Mouse (Mus musculus) hindbrain, postnatal 0 days (tissue): ENCODE measurements around the gene Ldb2. TPM values are rescaled to one million over a fixed set of nuclear protein-coding genes. Genes with fewer than 3 reads are reported as not detected.

Source experiments
- ATAC-seq: fragments of 200-750 bp; cut with Nextera tagmentation; 2 replicates; pipeline ENCODE4 v1.8.0; 2017; ENCODE audit warnings: mild to moderate bottlenecking, moderate TSS enrichment, moderate library complexity
- DNase-seq: peaks from one replicate; pipeline ENCODE4 v3.0.0-alpha.2; 2015; ENCODE audit warnings: low spot score
- H3K27ac ChIP-seq: fragments of 300-500 bp; sonication (generic); 2 replicates; pipeline ENCODE4 v1.5.1; 2014; ENCODE audit warnings: mild to moderate bottlenecking
- H3K27me3 ChIP-seq: fragments of 300-500 bp; sonication (generic); 2 replicates; pipeline ENCODE4 v1.6.1; 2014; ENCODE audit warnings: low read length, mixed read lengths; ENCODE audit not compliant: insufficient read depth
- H3K36me3 ChIP-seq: fragments of 300-500 bp; sonication (generic); 2 replicates; pipeline ENCODE4 v1.6.1; 2014; ENCODE audit warnings: low read length, mixed read lengths; ENCODE audit not compliant: insufficient read depth
- H3K4me1 ChIP-seq: fragments of 300-500 bp; sonication (generic); 2 replicates; pipeline ENCODE4 v1.6.1; 2014; ENCODE audit warnings: antibody characterized with exemption, low read length, mixed read lengths; ENCODE audit not compliant: insufficient read depth
- H3K4me2 ChIP-seq: fragments of 300-500 bp; sonication (generic); 2 replicates; pipeline ENCODE4 v1.6.1; 2014; ENCODE audit warnings: low read depth, mild to moderate bottlenecking, low read length, moderate library complexity, mixed read lengths
- H3K4me3 ChIP-seq: fragments of 300-500 bp; sonication (generic); 2 replicates; pipeline ENCODE4 v1.5.1; 2014; ENCODE audit warnings: low read length
- H3K9ac ChIP-seq: fragments of 300-500 bp; sonication (generic); replicated peaks from 2 replicates; pipeline ENCODE4 v1.6.1; 2014; ENCODE audit warnings: mild to moderate bottlenecking, low read length, moderate library complexity, mixed read lengths
- H3K9me3 ChIP-seq: fragments of 300-500 bp; sonication (generic); 2 replicates; pipeline ENCODE4 v1.6.1; 2016; ENCODE audit warnings: low read length, mixed read lengths
- CTCF ChIP-seq: IDR thresholded peaks from 2 replicates; pipeline ENCODE4 v1.5.1; 2016; ENCODE audit warnings: antibody characterized with exemption, control low read depth, low read depth
- WGBS: fragments of 180-500 bp; shearing (Covaris S2); extraction: QIAGEN DNeasy Blood & Tissue Kit; methylation state at CpG from one replicate; pipeline ENCODE4 v1.1.7; 2014; 5-methylcytosine and 5-hydroxymethylcytosine counted together
- polyA plus RNA-seq: library from polyadenylated mRNA; unstranded; fragments of >200 nt; fragmentation: Nextera tagmentation; extraction: Ambion mirVana; gene quantifications from 2 replicates; pipeline ENCODE4 v1.2.1, GENCODE M21; 2015
- total RNA-seq: library from RNA; depleted of rRNA; stranded (reverse); fragments of >200 nt; gene quantifications from 2 replicates; pipeline ENCODE4 v1.2.3, GENCODE M21; 2014

Gene Ldb2
- total and polyA plus RNA-seq, 2 experiments from 2014 or later: 28.1 to 35.1 TPM

- Histone ChIP-seq H3K27me3 (no peaks in the 10 kb centered on the region), H3K9ac (no peak overlapping the region), H3K4me3 (no peak overlapping the region), H3K4me1 (no peaks in the 10 kb centered on the region), H3K9me3 (no peaks in the 10 kb centered on the region), H3K4me2 (no peak overlapping the region), H3K36me3 (no peaks in the 10 kb centered on the region), H3K27ac (no peak overlapping the region)
- TF ChIP-seq CTCF: peak; percentile 74
- WGBS: 63% methylated on average over 11 of the region's 11 CpGs
- DNase-seq: peak; percentile 75
- ATAC-seq: peak; percentile 79
These were observed 315.9 kb downstream of the Ldb2 start for GRCm38 (mm10) chr5:44483426-44484106.

DNA sequence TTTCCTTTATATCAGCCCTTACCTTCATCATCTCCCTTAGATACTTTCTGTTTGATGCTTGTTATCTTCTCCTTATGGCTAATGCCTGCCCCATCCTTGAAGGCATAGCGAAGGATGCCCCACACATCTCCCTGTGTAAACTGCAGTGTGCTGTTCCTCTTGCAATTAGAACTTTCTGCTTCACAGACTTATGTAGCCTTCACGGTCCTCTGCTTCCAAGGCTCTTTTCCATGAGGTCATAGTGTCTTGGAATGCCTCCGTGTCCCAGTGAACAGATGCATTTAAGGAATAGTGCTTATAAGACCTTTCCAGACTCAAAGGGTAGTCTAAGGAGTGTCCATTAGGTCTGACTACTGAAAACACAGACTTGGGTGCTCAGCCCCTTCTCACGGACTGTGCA lies 318.1 kb downstream of the Ldb2 start:
- WGBS: 84% methylated on average over 4 of the region's 4 CpGs
- no peaks in the 10 kb centered on the region for H3K4me1 ChIP-seq
- no peaks in the 10 kb centered on the region for H3K36me3 ChIP-seq
- DNase-seq (no peak), ATAC-seq (no peak)
- no peak overlapping the region for H3K4me3 ChIP-seq
- no peak overlapping the region for H3K4me2 ChIP-seq
- no peaks in the 10 kb centered on the region for H3K27me3 ChIP-seq
- TF ChIP-seq CTCF: no peak
- H3K9ac ChIP-seq: no peak overlapping the region
- H3K27ac ChIP-seq: no peak overlapping the region
- no peaks in the 10 kb centered on the region for H3K9me3 ChIP-seq

- DNase-seq (peak; percentile 48), ATAC-seq (no peak)
- Histone ChIP-seq H3K36me3 (no peaks in the 10 kb centered on the region), H3K27ac (no peak overlapping the region), H3K9me3 (no peaks in the 10 kb centered on the region), H3K4me3 (no peak overlapping the region), H3K4me1 (no peaks in the 10 kb centered on the region), H3K27me3 (no peaks in the 10 kb centered on the region), H3K4me2 (no peak overlapping the region), H3K9ac (no peak overlapping the region)
- TF ChIP-seq CTCF: peak; percentile 58
- 39% methylated on average over 4 of the region's 4 CpGs for WGBS
These were observed 323.1 kb downstream of the Ldb2 start for GRCm38 (mm10) chr5:44476356-44476755.

- Histone ChIP-seq H3K9ac (no peak overlapping the region), H3K36me3 (no peaks in the 10 kb centered on the region), H3K27ac (no peak overlapping the region), H3K27me3 (no peaks in the 10 kb centered on the region), H3K4me2 (no peak overlapping the region), H3K9me3 (no peaks in the 10 kb centered on the region), H3K4me3 (no peak overlapping the region), H3K4me1 (no peaks in the 10 kb centered on the region)
- ATAC-seq (no peak), DNase-seq (no peak)
- TF ChIP-seq CTCF: no peak
- WGBS: 68% methylated on average over 1 of the region's 1 CpGs
These were observed 323.9 kb downstream of the Ldb2 start for GRCm38 (mm10) chr5:44475543-44475942.

- Histone ChIP-seq H3K9ac (no peak overlapping the region), H3K4me3 (no peak overlapping the region), H3K27ac (no peak overlapping the region), H3K36me3 (no peaks in the 10 kb centered on the region), H3K4me1 (no peaks in the 10 kb centered on the region), H3K27me3 (no peaks in the 10 kb centered on the region), H3K4me2 (no peak overlapping the region), H3K9me3 (no peaks in the 10 kb centered on the region)
- peak; percentile 80 for ATAC-seq
- peak; percentile 71 for DNase-seq
- no peak for TF ChIP-seq CTCF
- 62% methylated on average over 10 of the region's 10 CpGs for WGBS
These were observed 325.4 kb downstream of the Ldb2 start for GRCm38 (mm10) chr5:44473857-44474762.

GRCm38 (mm10) chr5:44465238-44465637 lies 334.2 kb downstream of the Ldb2 start:
- Histone ChIP-seq H3K4me2 (no peak overlapping the region), H3K27ac (no peak overlapping the region), H3K9me3 (no peaks in the 10 kb centered on the region), H3K9ac (no peak overlapping the region), H3K27me3 (no peaks in the 10 kb centered on the region), H3K4me1 (no peaks in the 10 kb centered on the region), H3K4me3 (no peak overlapping the region), H3K36me3 (no peaks in the 10 kb centered on the region)
- ATAC-seq: no peak
- DNase-seq: no peak
- 85% methylated on average over 4 of the region's 4 CpGs for WGBS
- no peak for TF ChIP-seq CTCF
